Mouse (Mus musculus) CD4-positive, CD25-positive, alpha-beta regulatory T cell, adult 2 months (primary cell): ENCODE measurements around the gene Dgke.

Experiments
- DNase-seq: peaks from one replicate; pipeline ENCODE4 v3.0.0-alpha.2; 2012; ENCODE audit warnings: low read depth, low spot score

Gene Dgke

GRCm38 (mm10) chr11:89038496-89038895 is 28.2 kb downstream of the Dgke start:
- DNase-seq = no peak

- DNase-seq = no peak
Observed at GRCm38 (mm10) chr11:89035552-89035951, 31.1 kb downstream of the Dgke start.

GRCm38 (mm10) chr11:89034592-89034991 is 32.1 kb downstream of the Dgke start:
- no peak for DNase-seq

GRCm38 (mm10) chr11:89031189-89031588 is 35.5 kb downstream of the Dgke start:
- DNase-seq = no peak

- no peak for DNase-seq
Observed at GRCm38 (mm10) chr11:89030552-89030951, 36.1 kb downstream of the Dgke start.

- peak; percentile 45 for DNase-seq
Observed at GRCm38 (mm10) chr11:89028871-89029405, 37.7 kb downstream of the Dgke start.

GRCm38 (mm10) chr11:89027955-89028361 is 38.7 kb downstream of the Dgke start:
- DNase-seq = peak; percentile 39

- DNase-seq = no peak
Observed at GRCm38 (mm10) chr11:89026117-89026516, 40.5 kb downstream of the Dgke start.

- DNase-seq = no peak
Observed at GRCm38 (mm10) chr11:89025603-89026002, 41.0 kb downstream of the Dgke start.

GRCm38 (mm10) chr11:89024181-89024881 is 42.3 kb downstream of the Dgke start:
- peak; percentile 87 for DNase-seq

- no peak for DNase-seq
Observed at GRCm38 (mm10) chr11:89023477-89023876, 43.2 kb downstream of the Dgke start.

- peak; percentile 76 for DNase-seq
Observed at GRCm38 (mm10) chr11:89022120-89022731, 44.4 kb downstream of the Dgke start.

- no peak for DNase-seq
Observed at GRCm38 (mm10) chr11:89021687-89022086, 45.0 kb downstream of the Dgke start.

- DNase-seq = peak; percentile 29
Observed at GRCm38 (mm10) chr11:89020681-89021305, 45.9 kb downstream of the Dgke start.

- no peak for DNase-seq
Observed at GRCm38 (mm10) chr11:89017514-89018182, 49.0 kb downstream of the Dgke start.

GRCm38 (mm10) chr11:89012241-89012640 is 54.4 kb downstream of the Dgke start:
- DNase-seq = no peak

GRCm38 (mm10) chr11:89009496-89009895 is 57.2 kb downstream of the Dgke start:
- no peak for DNase-seq

- no peak for DNase-seq
Observed at GRCm38 (mm10) chr11:89009066-89009465, 57.6 kb downstream of the Dgke start.

- no peak for DNase-seq
Observed at GRCm38 (mm10) chr11:89007582-89007981, 59.1 kb downstream of the Dgke start.

GRCm38 (mm10) chr11:89006404-89006803 is 60.2 kb downstream of the Dgke start:
- no peak for DNase-seq

- DNase-seq = no peak
Observed at GRCm38 (mm10) chr11:89005473-89005872, 61.2 kb downstream of the Dgke start.

GRCm38 (mm10) chr11:89003726-89004125 is 62.9 kb downstream of the Dgke start:
- no peak for DNase-seq
